Mouse (Mus musculus): ENCODE measurements at regions not wholly inside any gene's neighbourhood (a gene's known extent, or its start where the extent isn't known, plus 50 kb on each side); places are given as distances from the start of the nearest gene placed in this dataset.

GRCm38 (mm10) chr10:83819266-83819949 lies 96.7 kb downstream of the 1500009L16Rik start:
- H3K4me3 ChIP-seq (ENCODE audit: insufficient read depth, low read depth, low read length): no peak overlapping the region
- no peaks in the 10 kb centered on the region for H3K4me1 ChIP-seq (ENCODE audit: control insufficient read depth, insufficient read depth, low read length)
- no peaks in the 10 kb centered on the region for H3K79me2 ChIP-seq (ENCODE audit: control insufficient read depth, insufficient read depth, low read length)
- no peak overlapping the region for H3K9ac ChIP-seq (ENCODE audit: low read depth, low read length)
- no peaks in the 10 kb centered on the region for H3K36me3 ChIP-seq (ENCODE audit: control insufficient read depth, insufficient read depth, low read length)
- no peak overlapping the region for H3K27ac ChIP-seq (replicated peaks; ENCODE audit: insufficient read depth, low read depth, low read length)
- WGBS: 11% methylated on average over 13 of the region's 13 CpGs
- DNase-seq (ENCODE audit: extremely low read depth, low read depth, low spot score): peak; percentile 35
- TF ChIP-seq POLR2A (IDR thresholded peaks at IDR 0.05; ENCODE audit: extremely low read depth, insufficient read depth, low read length) (no peak), CTCF (IDR thresholded peaks at IDR 0.05; ENCODE audit: low read depth, low read length) (peak; percentile 59)
- no peaks in the 10 kb centered on the region for H3K27me3 ChIP-seq (ENCODE audit: control insufficient read depth, insufficient read depth, low read length)

- no peaks in the 10 kb centered on the region for H3K36me3 ChIP-seq (ENCODE audit: control insufficient read depth, insufficient read depth, low read length)
- H3K4me3 ChIP-seq (ENCODE audit: insufficient read depth, low read depth, low read length): no peak overlapping the region
- H3K79me2 ChIP-seq (ENCODE audit: control insufficient read depth, insufficient read depth, low read length): no peaks in the 10 kb centered on the region
- no peak overlapping the region for H3K27ac ChIP-seq (replicated peaks; ENCODE audit: insufficient read depth, low read depth, low read length)
- DNase-seq (ENCODE audit: extremely low read depth, low read depth, low spot score): no peak
- no peak for TF ChIP-seq POLR2A (IDR thresholded peaks at IDR 0.05; ENCODE audit: extremely low read depth, insufficient read depth, low read length)
- no peaks in the 10 kb centered on the region for H3K27me3 ChIP-seq (ENCODE audit: control insufficient read depth, insufficient read depth, low read length)
- no peak overlapping the region for H3K9ac ChIP-seq (ENCODE audit: low read depth, low read length)
- WGBS: 76% methylated on average over 8 of the region's 8 CpGs
- no peaks in the 10 kb centered on the region for H3K4me1 ChIP-seq (ENCODE audit: control insufficient read depth, insufficient read depth, low read length)
Observed at GRCm38 (mm10) chr10:83819950-83820275, 97.2 kb downstream of the 1500009L16Rik start.

GRCm38 (mm10) chr10:83821089-83821488 lies 98.4 kb downstream of the 1500009L16Rik start:
- Histone ChIP-seq H3K27me3 (ENCODE audit: control insufficient read depth, insufficient read depth, low read length) (no peaks in the 10 kb centered on the region), H3K4me3 (ENCODE audit: insufficient read depth, low read depth, low read length) (no peak overlapping the region), H3K4me1 (ENCODE audit: control insufficient read depth, insufficient read depth, low read length) (no peaks in the 10 kb centered on the region), H3K36me3 (ENCODE audit: control insufficient read depth, insufficient read depth, low read length) (no peaks in the 10 kb centered on the region), H3K27ac (replicated peaks; ENCODE audit: insufficient read depth, low read depth, low read length) (no peak overlapping the region), H3K9ac (ENCODE audit: low read depth, low read length) (no peak overlapping the region), H3K79me2 (ENCODE audit: control insufficient read depth, insufficient read depth, low read length) (no peaks in the 10 kb centered on the region)
- 65% methylated on average over 10 of the region's 10 CpGs for WGBS
- TF ChIP-seq POLR2A (IDR thresholded peaks at IDR 0.05; ENCODE audit: extremely low read depth, insufficient read depth, low read length) (no peak), CTCF (IDR thresholded peaks at IDR 0.05; ENCODE audit: low read depth, low read length) (no peak)
- no peak for DNase-seq (ENCODE audit: extremely low read depth, low read depth, low spot score)

- Histone ChIP-seq H3K27me3 (ENCODE audit: control insufficient read depth, insufficient read depth, low read length) (no peaks in the 10 kb centered on the region), H3K4me1 (ENCODE audit: control insufficient read depth, insufficient read depth, low read length) (no peaks in the 10 kb centered on the region), H3K4me3 (ENCODE audit: insufficient read depth, low read depth, low read length) (no peak overlapping the region), H3K36me3 (ENCODE audit: control insufficient read depth, insufficient read depth, low read length) (no peaks in the 10 kb centered on the region), H3K9ac (ENCODE audit: low read depth, low read length) (no peak overlapping the region), H3K79me2 (ENCODE audit: control insufficient read depth, insufficient read depth, low read length) (no peaks in the 10 kb centered on the region), H3K27ac (replicated peaks; ENCODE audit: insufficient read depth, low read depth, low read length) (no peak overlapping the region)
- 86% methylated on average over 5 of the region's 5 CpGs for WGBS
- no peak for TF ChIP-seq POLR2A (IDR thresholded peaks at IDR 0.05; ENCODE audit: extremely low read depth, insufficient read depth, low read length)
- no peak for TF ChIP-seq CTCF (IDR thresholded peaks at IDR 0.05; ENCODE audit: low read depth, low read length)
- no peak for DNase-seq (ENCODE audit: extremely low read depth, low read depth, low spot score)
Observed at GRCm38 (mm10) chr10:83826105-83826504, 103.4 kb downstream of the 1500009L16Rik start.

GRCm38 (mm10) chr10:83836351-83836750 lies 113.7 kb downstream of the 1500009L16Rik start:
- Histone ChIP-seq H3K27ac (replicated peaks; ENCODE audit: insufficient read depth, low read depth, low read length) (no peak overlapping the region), H3K36me3 (ENCODE audit: control insufficient read depth, insufficient read depth, low read length) (no peaks in the 10 kb centered on the region), H3K4me3 (ENCODE audit: insufficient read depth, low read depth, low read length) (no peak overlapping the region), H3K9ac (ENCODE audit: low read depth, low read length) (no peak overlapping the region), H3K27me3 (ENCODE audit: control insufficient read depth, insufficient read depth, low read length) (no peaks in the 10 kb centered on the region), H3K4me1 (ENCODE audit: control insufficient read depth, insufficient read depth, low read length) (no peaks in the 10 kb centered on the region), H3K79me2 (ENCODE audit: control insufficient read depth, insufficient read depth, low read length) (no peaks in the 10 kb centered on the region)
- TF ChIP-seq POLR2A (IDR thresholded peaks at IDR 0.05; ENCODE audit: extremely low read depth, insufficient read depth, low read length): no peak
- TF ChIP-seq CTCF (IDR thresholded peaks at IDR 0.05; ENCODE audit: low read depth, low read length): no peak
- 82% methylated on average over 5 of the region's 5 CpGs for WGBS
- no peak for DNase-seq (ENCODE audit: extremely low read depth, low read depth, low spot score)

- no peak for DNase-seq (ENCODE audit: extremely low read depth, low read depth, low spot score)
- WGBS: 75% methylated on average over 3 of the region's 3 CpGs
- Histone ChIP-seq H3K36me3 (ENCODE audit: control insufficient read depth, insufficient read depth, low read length) (no peaks in the 10 kb centered on the region), H3K79me2 (ENCODE audit: control insufficient read depth, insufficient read depth, low read length) (no peaks in the 10 kb centered on the region), H3K4me1 (ENCODE audit: control insufficient read depth, insufficient read depth, low read length) (no peaks in the 10 kb centered on the region), H3K9ac (ENCODE audit: low read depth, low read length) (no peak overlapping the region), H3K27me3 (ENCODE audit: control insufficient read depth, insufficient read depth, low read length) (no peaks in the 10 kb centered on the region), H3K27ac (replicated peaks; ENCODE audit: insufficient read depth, low read depth, low read length) (no peak overlapping the region), H3K4me3 (ENCODE audit: insufficient read depth, low read depth, low read length) (no peak overlapping the region)
- no peak for TF ChIP-seq POLR2A (IDR thresholded peaks at IDR 0.05; ENCODE audit: extremely low read depth, insufficient read depth, low read length)
- TF ChIP-seq CTCF (IDR thresholded peaks at IDR 0.05; ENCODE audit: low read depth, low read length): no peak
Observed at GRCm38 (mm10) chr10:83840226-83840625, 117.6 kb downstream of the 1500009L16Rik start.
